ENCODE assay signal across 9 mouse cellular contexts in genomic region chr4:137727506-137728187, GRCm38 (mm10).
DNase-seq lines count a peak whose midpoint lies in the region; ATAC-seq lines count a peak whose summit lies in the region.
"Had no signal": no experiment of that assay in that cellular context is flagged by ENCODE, and none has a peak within 500 bp of the region (broad histone marks: within the 10 kb centered on the region; RNA-seq: fewer than 3 reads in every experiment).

No protein-coding gene starts in this region.

- 1% methylated on average over 15 of the region's 18 CpGs for WGBS in forebrain, embryonic 14.5 days
- 4% methylated on average over 11 of the region's 18 CpGs for WGBS in midbrain, embryonic 16.5 days

- H3K36me3 ChIP-seq in forebrain, embryonic 14.5 days (ENCODE audit: control insufficient read depth, insufficient read depth, low read length): no peaks in the 10 kb centered on the region
- H3K36me3 ChIP-seq in midbrain, embryonic 16.5 days (ENCODE audit: control insufficient read depth, insufficient read depth, low read length): peaks cover 5% of the 10 kb centered on the region
- H3K36me3 ChIP-seq: heart, embryonic 15.5 days had no signal

- no peak overlapping the region for H3K9ac ChIP-seq in forebrain, embryonic 14.5 days (ENCODE audit: low read length)
- H3K9ac ChIP-seq in midbrain, embryonic 16.5 days (ENCODE audit: low read depth, low read length): peak overlapping the region; percentile 18; the same call in 1 of the 2 replicates
- H3K9ac ChIP-seq: heart, embryonic 15.5 days had no signal

- H3K4me1 ChIP-seq in forebrain, embryonic 14.5 days (ENCODE audit: control insufficient read depth, insufficient read depth, low read length): peaks cover 5% of the 10 kb centered on the region; the same call in 1 of the 2 replicates
- H3K4me1 ChIP-seq in midbrain, embryonic 16.5 days (ENCODE audit: control insufficient read depth, insufficient read depth, low read length): peaks cover 21% of the 10 kb centered on the region

- H3K4me2 ChIP-seq in forebrain, embryonic 14.5 days (ENCODE audit: low read length): peak overlapping the region; percentile 28
- H3K4me2 ChIP-seq in midbrain, embryonic 16.5 days (ENCODE audit: low read length): peak overlapping the region; percentile 55
- H3K4me2 ChIP-seq: heart, embryonic 15.5 days had no signal

- H3K9me3 ChIP-seq in forebrain, embryonic 14.5 days (replicated peaks; ENCODE audit: control insufficient read depth, low read length): no peaks in the 10 kb centered on the region
- no peaks in the 10 kb centered on the region for H3K9me3 ChIP-seq in midbrain, embryonic 16.5 days (replicated peaks; ENCODE audit: control insufficient read depth, low read length, poor library complexity, severe bottlenecking)
- H3K9me3 ChIP-seq: heart, embryonic 15.5 days had no signal

- ATAC-seq in forebrain, embryonic 14.5 days: peak; percentile 16
- peak; percentile 15; the same call in 1 of the 2 replicates for ATAC-seq in midbrain, embryonic 16.5 days

- H3K4me3 ChIP-seq in forebrain, embryonic 14.5 days (ENCODE audit: low read depth, low read length): no peak overlapping the region
- H3K4me3 ChIP-seq in midbrain, embryonic 16.5 days (ENCODE audit: low read depth, low read length): no peak overlapping the region
- H3K4me3 ChIP-seq: heart, embryonic 15.5 days had no signal

- no peak overlapping the region for H3K27ac ChIP-seq in forebrain, embryonic 14.5 days (ENCODE audit: low read depth, low read length)
- H3K27ac ChIP-seq in midbrain, embryonic 16.5 days (ENCODE audit: low read length): no peak overlapping the region
- H3K27ac ChIP-seq: heart, embryonic 15.5 days had no signal

- no peaks in the 10 kb centered on the region for H3K27me3 ChIP-seq in forebrain, embryonic 14.5 days (replicated peaks; ENCODE audit: control insufficient read depth, insufficient read depth, low read length)
- H3K27me3 ChIP-seq in midbrain, embryonic 16.5 days (ENCODE audit: control insufficient read depth, insufficient read depth, low read depth, low read length): no peaks in the 10 kb centered on the region; the same call in 1 of the 2 replicates

- DNase-seq in cerebellum, adult 11-12 months: peak; percentile 79
- DNase-seq in cerebellum, adult 8-10 months: no peak
- DNase-seq in WW6 (ENCODE audit: low read depth, low spot score): peak; percentile 82
- DNase-seq in forebrain, embryonic 14.5 days (ENCODE audit: low spot score): peak; percentile 79
- DNase-seq in kidney, postnatal 36 days: peak; percentile 65 to 76
- no peak for DNase-seq in urinary bladder, postnatal 4 days (ENCODE audit: low spot score in 2 of 2)
- no peak for DNase-seq in left cerebral cortex, adult 18-20 months (ENCODE audit: low spot score in 2 of 2)

Comparison
In these comparisons a context has a peak if more than half of its experiments do, and no peak if none do; other contexts are left out.
1. DNase-seq: peak in cerebellum, adult 11-12 months (single experiment), WW6 (single experiment), forebrain, embryonic 14.5 days (single experiment) and kidney, postnatal 36 days (2 of 2); none in cerebellum, adult 8-10 months (single experiment), urinary bladder, postnatal 4 days (0 of 2) and left cerebral cortex, adult 18-20 months (0 of 2).